Mouse (Mus musculus) liver, embryonic 14.5 days (tissue): Measurements from ENCODE around the gene Arid1a. TPM values are rescaled to one million over a fixed set of nuclear protein-coding genes. Genes with fewer than 3 reads are reported as not detected.

ENCODE experiments used
- ATAC-seq: fragments of 200-750 bp; cut with Nextera tagmentation; 2 replicates; pipeline ENCODE4 v1.8.0; 2017; ENCODE audit warnings: moderate number of reproducible peaks, mild to moderate bottlenecking, moderate library complexity; ENCODE audit not compliant: insufficient read depth
- DNase-seq, 3 experiments: peaks; one replicate each; pipeline ENCODE4 v3.0.0-alpha.2; 2012 to 2013; ENCODE audit warnings: low read depth in 3 of 3, low spot score in 3 of 3
- H3K27ac ChIP-seq: fragments of 300-500 bp; sonication (generic); 2 replicates; pipeline ENCODE4 v1.5.1; 2014; ENCODE audit warnings: moderate library complexity, mild to moderate bottlenecking, control low read depth, inconsistent platforms
- H3K27me3 ChIP-seq: fragments of 300-500 bp; sonication (generic); 2 replicates; pipeline ENCODE4 v1.6.1; 2014; ENCODE audit warnings: mild to moderate bottlenecking, low read length, moderate library complexity; ENCODE audit not compliant: control insufficient read depth, insufficient read depth
- H3K36me3 ChIP-seq: fragments of 300-500 bp; sonication (generic); replicated peaks from 2 replicates; pipeline ENCODE4 v1.6.1; 2014; ENCODE audit warnings: low read depth; ENCODE audit not compliant: control insufficient read depth, insufficient read depth
- H3K4me1 ChIP-seq, 2 experiments: fragments of 200-500 bp in 1 of 2; fragments of 300-500 bp in 1 of 2; sonication (generic) in 1 of 2; replicated peaks; 2 replicates each; pipeline ENCODE4 v1.6.1; 2012 to 2014; ENCODE audit warnings: antibody characterized with exemption in 1 of 2, inconsistent platforms in 1 of 2, low read length in 1 of 2; ENCODE audit not compliant: control insufficient read depth in 2 of 2, insufficient read depth in 2 of 2
- H3K4me2 ChIP-seq: fragments of 300-500 bp; sonication (generic); 2 replicates; pipeline ENCODE4 v1.6.1; 2014; ENCODE audit warnings: low read depth, mild to moderate bottlenecking, control low read depth, moderate library complexity
- H3K4me3 ChIP-seq, 2 experiments: fragments of 200-500 bp in 1 of 2; fragments of 300-500 bp in 1 of 2; sonication (generic) in 1 of 2; 2 replicates each; pipeline ENCODE4 v1.5.1; 2012 to 2014; ENCODE audit warnings: low read depth in 2 of 2, low read length in 2 of 2, mild to moderate bottlenecking in 2 of 2, control low read depth in 1 of 2, inconsistent platforms in 1 of 2, moderate library complexity in 1 of 2; ENCODE audit not compliant: insufficient read depth in 1 of 2
- H3K9ac ChIP-seq: fragments of 300-500 bp; sonication (generic); replicated peaks from 2 replicates; pipeline ENCODE4 v1.6.1; 2014; ENCODE audit warnings: mild to moderate bottlenecking, control low read depth, moderate library complexity
- H3K9me3 ChIP-seq: fragments of 300-500 bp; sonication (generic); 2 replicates; pipeline ENCODE4 v1.6.1; 2016; ENCODE audit warnings: low read length, mixed read lengths; ENCODE audit not compliant: control insufficient read depth
- CTCF ChIP-seq: IDR thresholded peaks from 2 replicates; pipeline ENCODE4 v1.5.1; 2016; ENCODE audit warnings: antibody characterized with exemption, low read depth, control low read depth
- EP300 ChIP-seq: IDR thresholded peaks from 2 replicates; pipeline ENCODE4 v1.6.1; 2016; ENCODE audit warnings: antibody characterized with exemption, low read depth
- WGBS: fragments of 180-500 bp; shearing (Covaris S2); extraction: QIAGEN DNeasy Blood & Tissue Kit; methylation state at CpG from one replicate; pipeline ENCODE4 v1.1.7; 2014; ENCODE audit not compliant: insufficient replicate concordance; 5-methylcytosine and 5-hydroxymethylcytosine counted together
- polyA plus RNA-seq, 2 experiments: library from polyadenylated mRNA; depleted of rRNA in 1 of 2; stranded (reverse) in 1 of 2; unstranded in 1 of 2; fragments of >200 nt; fragmentation: Nextera tagmentation in 1 of 2; extraction: Ambion mirVana in 1 of 2; gene quantifications; 2 replicates each; pipeline versions ENCODE4 v1.2.1 to v1.2.3; 2012 to 2014

Gene Arid1a
- polyA plus RNA-seq, 2 experiments = 7.4 to 11.9 TPM

- ATAC-seq (peak; percentile 42), DNase-seq (no peak)
- Histone ChIP-seq H3K4me3 (no peak overlapping the region), H3K9me3 (no peaks in the 10 kb centered on the region), H3K4me2 (peak overlapping the region; percentile 51), H3K9ac (peak overlapping the region; percentile 37; the same call in 1 of the 2 replicates), H3K27ac (peak overlapping the region; percentile 60), H3K27me3 (no peaks in the 10 kb centered on the region), H3K36me3 (peaks cover 8% of the 10 kb centered on the region), H3K4me1 (peaks cover 32 to 51% of the 10 kb centered on the region in 2 experiments)
- no peak for TF ChIP-seq EP300
- TF ChIP-seq CTCF = no peak
Measured at GRCm38 (mm10) chr4:133730122-133730521, 26.4 kb downstream of the Arid1a start.

- peak overlapping the region; percentile 60 for H3K27ac ChIP-seq
- peak overlapping the region; percentile 51 for H3K4me2 ChIP-seq
- H3K27me3 ChIP-seq = no peaks in the 10 kb centered on the region
- H3K4me3 ChIP-seq = no peak overlapping the region
- 3% methylated on average over 16 of the region's 16 CpGs for WGBS
- ATAC-seq (peak; percentile 83), DNase-seq (peak; percentile 65 to 73 (median 72))
- peaks cover 8% of the 10 kb centered on the region for H3K36me3 ChIP-seq
- peaks cover 32 to 50% of the 10 kb centered on the region in 2 experiments for H3K4me1 ChIP-seq
- peak overlapping the region; percentile 37; the same call in 1 of the 2 replicates for H3K9ac ChIP-seq
- TF ChIP-seq CTCF (no peak), EP300 (peak; percentile 42; the same call in 1 of the 2 replicates)
- H3K9me3 ChIP-seq = no peaks in the 10 kb centered on the region
Measured at GRCm38 (mm10) chr4:133729541-133730093, 27.0 kb downstream of the Arid1a start.

GRCm38 (mm10) chr4:133729007-133729406 lies 27.6 kb downstream of the Arid1a start:
- peak overlapping the region; percentile 51 for H3K4me2 ChIP-seq
- no peaks in the 10 kb centered on the region for H3K9me3 ChIP-seq
- DNase-seq (no peak), ATAC-seq (no peak)
- no peaks in the 10 kb centered on the region for H3K27me3 ChIP-seq
- H3K27ac ChIP-seq = no peak overlapping the region
- H3K4me1 ChIP-seq = peaks cover 32 to 50% of the 10 kb centered on the region in 2 experiments
- 61% methylated on average over 6 of the region's 6 CpGs for WGBS
- no peak for TF ChIP-seq CTCF
- no peak for TF ChIP-seq EP300
- H3K9ac ChIP-seq = no peak overlapping the region
- peaks cover 8% of the 10 kb centered on the region for H3K36me3 ChIP-seq
- no peak overlapping the region for H3K4me3 ChIP-seq

GRCm38 (mm10) chr4:133728256-133728655 lies 28.3 kb downstream of the Arid1a start:
- Histone ChIP-seq H3K36me3 (peaks cover 8% of the 10 kb centered on the region), H3K4me1 (peaks cover 32 to 45% of the 10 kb centered on the region in 2 experiments), H3K4me2 (no peak overlapping the region), H3K27me3 (no peaks in the 10 kb centered on the region), H3K9me3 (no peaks in the 10 kb centered on the region), H3K9ac (no peak overlapping the region), H3K4me3 (no peak overlapping the region), H3K27ac (no peak overlapping the region)
- TF ChIP-seq CTCF (no peak), EP300 (no peak)
- DNase-seq (no peak), ATAC-seq (no peak)
- 48% methylated on average over 9 of the region's 9 CpGs for WGBS

GRCm38 (mm10) chr4:133725706-133726105 lies 30.9 kb downstream of the Arid1a start:
- Histone ChIP-seq H3K36me3 (peaks cover 28% of the 10 kb centered on the region), H3K9ac (no peak overlapping the region)

More at GRCm38 (mm10) chr4:133725706-133726105, 30.9 kb downstream of the Arid1a start:
- 67% methylated on average over 2 of the region's 2 CpGs for WGBS
- ATAC-seq (no peak), DNase-seq (no peak)
- H3K4me1 ChIP-seq = peaks cover 19 to 28% of the 10 kb centered on the region in 2 experiments
- H3K4me2 ChIP-seq = no peak overlapping the region
- H3K9me3 ChIP-seq = no peaks in the 10 kb centered on the region
- H3K27ac ChIP-seq = no peak overlapping the region
- H3K27me3 ChIP-seq = no peaks in the 10 kb centered on the region
- TF ChIP-seq EP300 (no peak), CTCF (no peak)
- H3K4me3 ChIP-seq = no peak overlapping the region
